Mouse (Mus musculus) stomach, postnatal 0 days (tissue): Measurements from ENCODE around the gene Gm8773.

Experiments
- CTCF ChIP-seq: IDR thresholded peaks from 2 replicates; pipeline ENCODE4 v1.5.1; 2016; ENCODE audit warnings: antibody characterized with exemption, low read depth, mild to moderate bottlenecking, moderate library complexity
- EP300 ChIP-seq: optimal IDR thresholded peaks from 2 replicates; pipeline ENCODE3; 2016; ENCODE audit warnings: antibody characterized with exemption

DNA sequence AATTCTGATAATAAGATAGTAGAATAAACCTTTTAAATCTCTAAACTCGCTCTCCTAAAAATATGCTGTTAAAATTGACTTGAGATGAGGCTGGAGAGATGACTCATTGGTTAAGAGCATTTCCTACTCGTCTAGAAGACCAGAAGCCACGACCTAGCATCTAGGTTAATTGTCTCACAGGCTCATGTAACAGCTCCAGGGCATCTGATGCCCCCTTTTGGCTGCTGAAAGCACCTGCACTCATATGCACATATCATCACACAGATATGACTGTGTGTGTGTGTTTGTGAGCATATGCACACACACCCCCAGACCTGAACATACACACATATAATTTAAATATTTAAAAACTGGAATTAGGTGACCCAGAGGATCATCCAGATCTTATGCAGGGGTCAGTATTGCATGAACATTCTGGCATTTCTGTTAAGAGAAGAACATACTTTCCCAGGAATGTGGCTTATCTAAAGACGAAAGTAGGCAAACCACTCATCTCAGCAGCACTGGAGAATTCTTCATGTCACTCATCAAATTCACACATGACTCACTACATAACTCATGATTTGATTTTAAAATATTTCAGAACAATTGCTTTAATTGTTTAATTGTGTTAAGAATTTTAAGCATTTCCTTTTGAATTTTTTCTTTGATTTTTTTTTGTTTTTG is 12.4 kb upstream of the Gm8773 start:
- TF ChIP-seq CTCF (peak; percentile 33; the same call in 1 of the 2 replicates), EP300 (no peak)
